Mouse (Mus musculus) lung, adult 2 months (tissue): ENCODE results near the gene Gm49353. TPM values are rescaled to one million over a fixed set of nuclear protein-coding genes. Genes with fewer than 3 reads are reported as not detected.

Source experiments
- DNase-seq: peaks from one replicate; pipeline ENCODE4 v3.0.0; 2022
- H3K4me1 ChIP-seq: fragments of 200-500 bp; 2 replicates; pipeline ENCODE4 v1.6.1; 2011; ENCODE audit warnings: low read length; ENCODE audit not compliant: control insufficient read depth, insufficient read depth
- H3K4me3 ChIP-seq: fragments of 200-500 bp; replicated peaks from 2 replicates; pipeline ENCODE3; 2011; ENCODE audit warnings: low read depth, mild to moderate bottlenecking, control low read depth, low read length; ENCODE audit errors: extremely low read depth
- CTCF ChIP-seq: fragments of 200-500 bp; IDR thresholded peaks from 2 replicates; pipeline ENCODE4 v1.5.1; 2011; ENCODE audit warnings: mild to moderate bottlenecking, low read length, control low read depth; ENCODE audit not compliant: insufficient read depth
- POLR2A ChIP-seq: fragments of 200-500 bp; IDR thresholded peaks from 2 replicates; pipeline ENCODE4 v1.6.1; 2011; ENCODE audit warnings: low read depth, mild to moderate bottlenecking, control low read depth, low read length, borderline replicate concordance; ENCODE audit errors: extremely low read depth
- WGBS: fragments of 180-500 bp; shearing (Covaris S2); methylation state at CpG from one replicate; pipeline ENCODE4 v1.1.7; 2018; 5-methylcytosine and 5-hydroxymethylcytosine counted together
- polyA plus RNA-seq: library from polyadenylated mRNA; depleted of rRNA; stranded (reverse); fragments of >200 nt; gene quantifications from 2 replicates; pipeline ENCODE4 v1.2.3, GENCODE M21; 2012; rRNA removed

Gm49353 gene
- polyA plus RNA-seq, result not detected in 2 replicates

- 90% methylated on average over 7 of the region's 7 CpGs for WGBS
- no peak within 1 kb of the TSS for H3K4me3 ChIP-seq
- DNase-seq, result no peak
- H3K4me1 ChIP-seq, result no peaks in the 10 kb centered on the region
- TF ChIP-seq POLR2A (no peak), CTCF (no peak)
These were observed at the start of gene Gm49353 for GRCm38 (mm10) chr10:29198642-29199041. Gene Gm49353 (plus strand): TSS chr10:29198954.

GRCm38 (mm10) chr10:29155304-29155703, 43.5 kb upstream of the Gm49353 start:
- WGBS, result 84% methylated on average over 3 of the region's 3 CpGs
- Histone ChIP-seq H3K4me1 (no peaks in the 10 kb centered on the region), H3K4me3 (no peak overlapping the region)
- no peak for DNase-seq
- TF ChIP-seq CTCF (no peak), POLR2A (no peak)

GRCm38 (mm10) chr10:29161664-29162063, 37.1 kb upstream of the Gm49353 start:
- 63% methylated on average over 2 of the region's 2 CpGs for WGBS
- no peak for DNase-seq
- TF ChIP-seq CTCF (no peak), POLR2A (no peak)
- H3K4me3 ChIP-seq, result no peak overlapping the region
- no peaks in the 10 kb centered on the region for H3K4me1 ChIP-seq

- Histone ChIP-seq H3K4me3 (no peak overlapping the region), H3K4me1 (no peaks in the 10 kb centered on the region)
- no peak for TF ChIP-seq POLR2A
- no peak for DNase-seq
- WGBS, result 75% methylated on average over 2 of the region's 2 CpGs
These were observed 25.0 kb upstream of the Gm49353 start for GRCm38 (mm10) chr10:29173778-29174177.

GRCm38 (mm10) chr10:29175656-29176055, 23.1 kb upstream of the Gm49353 start:
- H3K4me1 ChIP-seq, result no peaks in the 10 kb centered on the region
- no peak for DNase-seq
- no peak for TF ChIP-seq CTCF
- no peak for TF ChIP-seq POLR2A
- WGBS, result 74% methylated on average over 3 of the region's 3 CpGs
- H3K4me3 ChIP-seq, result no peak overlapping the region

- Histone ChIP-seq H3K4me1 (no peaks in the 10 kb centered on the region), H3K4me3 (no peak overlapping the region)
- DNase-seq, result no peak
- TF ChIP-seq CTCF (no peak), POLR2A (no peak)
- WGBS, result 73% methylated on average over 4 of the region's 4 CpGs
These were observed 21.9 kb upstream of the Gm49353 start for GRCm38 (mm10) chr10:29176881-29177280.

GRCm38 (mm10) chr10:29178003-29178402, 20.8 kb upstream of the Gm49353 start:
- TF ChIP-seq CTCF (no peak), POLR2A (no peak)

GRCm38 (mm10) chr10:29180210-29180609, 18.5 kb upstream of the Gm49353 start:
- 87% methylated on average over 3 of the region's 3 CpGs for WGBS

More at GRCm38 (mm10) chr10:29178003-29178402, 20.8 kb upstream of the Gm49353 start:
- 35% methylated on average over 2 of the region's 2 CpGs for WGBS
- no peak overlapping the region for H3K4me3 ChIP-seq
- H3K4me1 ChIP-seq, result no peaks in the 10 kb centered on the region
- no peak for DNase-seq

GRCm38 (mm10) chr10:29181046-29181445, 17.7 kb upstream of the Gm49353 start:
- no peak for DNase-seq
- H3K4me3 ChIP-seq, result no peak overlapping the region
- no peaks in the 10 kb centered on the region for H3K4me1 ChIP-seq
- 84% methylated on average over 2 of the region's 2 CpGs for WGBS
- TF ChIP-seq CTCF (no peak), POLR2A (no peak)

More at GRCm38 (mm10) chr10:29180210-29180609, 18.5 kb upstream of the Gm49353 start:
- no peak overlapping the region for H3K4me3 ChIP-seq
- TF ChIP-seq POLR2A (no peak), CTCF (no peak)
- DNase-seq, result no peak
- H3K4me1 ChIP-seq, result no peaks in the 10 kb centered on the region

GRCm38 (mm10) chr10:29193769-29194168, 5.0 kb upstream of the Gm49353 start:
- Histone ChIP-seq H3K4me3 (no peak overlapping the region), H3K4me1 (no peaks in the 10 kb centered on the region)
- TF ChIP-seq CTCF (no peak), POLR2A (no peak)
- no peak for DNase-seq

GRCm38 (mm10) chr10:29196811-29197210, 1.9 kb upstream of the Gm49353 start:
- WGBS, result 96% methylated on average over 33 of the region's 33 CpGs
- no peak overlapping the region for H3K4me3 ChIP-seq
- TF ChIP-seq CTCF, result no peak
- TF ChIP-seq POLR2A, result no peak
- no peaks in the 10 kb centered on the region for H3K4me1 ChIP-seq
- DNase-seq, result no peak
